Mouse (Mus musculus) adrenal gland, postnatal 14 days (tissue): ENCODE data around the gene Pnmal2. TPM values are rescaled to one million over a fixed set of nuclear protein-coding genes. Genes with fewer than 3 reads are reported as not detected.
"Not testable (repeated sequence)": the region's sequence is repeated elsewhere in the genome, so short reads cannot be mapped to it uniquely, and the experiment has no call there.

Source experiments
- DNase-seq: peaks from one replicate; pipeline ENCODE4 v3.0.0; 2021; ENCODE audit warnings: mixed read lengths
- total RNA-seq: library from RNA; stranded (reverse); gene quantifications from 2 replicates; pipeline ENCODE4 v1.2.3, GENCODE M21; 2021

Pnmal2 gene
- total RNA-seq, 1 experiment from 2014 or later, result 24.6 TPM

DNA sequence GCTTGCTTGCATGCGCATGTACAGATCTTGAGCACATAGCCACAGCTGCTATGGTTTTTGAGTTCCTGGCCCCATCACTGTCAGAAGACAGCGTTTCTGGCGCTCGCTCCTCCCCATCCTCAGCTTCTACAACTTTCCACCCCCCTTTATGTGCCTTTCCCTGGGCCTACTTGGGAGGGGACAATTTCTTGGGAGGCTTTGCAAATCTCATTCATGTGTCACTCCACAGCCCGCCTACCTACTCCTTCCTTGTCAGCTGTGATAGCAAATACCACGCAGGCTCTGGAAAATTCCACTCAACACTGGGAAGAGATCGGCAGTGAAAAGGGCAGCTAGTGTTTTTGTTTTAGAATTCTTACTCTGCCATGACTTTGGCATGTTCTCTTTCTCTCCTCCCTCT, 4.2 kb upstream of the Pnmal2 start:
- peak; percentile 63 for DNase-seq

DNA sequence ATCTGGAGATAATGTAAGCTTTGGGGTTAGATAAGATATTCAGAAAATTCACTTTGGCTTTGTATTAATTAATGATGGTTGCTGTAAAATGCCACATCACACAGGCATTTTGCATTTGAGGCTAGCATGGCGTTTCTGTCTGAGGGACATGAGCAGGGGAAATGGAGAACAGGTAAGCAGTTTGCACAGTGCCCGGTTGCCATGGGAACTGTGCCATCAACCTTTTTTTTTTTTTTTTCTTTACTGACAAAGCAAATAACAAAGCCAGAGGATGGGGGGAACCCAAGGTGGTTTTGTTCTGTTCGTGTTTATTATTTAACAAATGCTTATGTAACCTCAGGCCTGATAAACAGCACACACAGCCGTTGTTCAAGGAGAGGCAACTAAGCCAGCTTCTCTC, 1.6 kb upstream of the Pnmal2 start:
- no peak for DNase-seq

DNA sequence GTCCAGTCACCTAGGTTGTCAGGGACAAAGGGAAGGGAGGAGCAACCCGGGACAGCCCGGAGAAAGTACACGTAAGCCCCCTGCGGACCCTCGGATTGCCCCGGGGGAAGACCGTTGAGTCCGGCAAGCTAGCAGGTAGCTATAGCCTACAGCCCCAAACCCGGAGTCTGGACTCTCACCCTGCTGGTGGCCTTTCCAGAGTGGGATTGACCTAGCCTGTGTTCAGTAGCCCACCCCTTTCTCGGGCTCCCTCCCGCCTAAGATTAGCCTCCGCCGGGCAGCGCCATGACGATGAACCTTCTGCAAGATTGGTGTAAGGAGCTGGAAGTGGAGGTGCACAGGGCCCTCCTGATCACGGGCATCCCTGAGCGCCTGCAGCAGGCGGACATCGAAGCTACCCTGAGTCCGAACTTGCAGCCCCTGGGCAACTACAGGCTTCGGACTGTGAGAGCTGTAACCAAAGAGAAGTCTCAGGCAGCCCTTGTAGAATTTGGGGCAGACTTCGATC, 380 bp downstream of the Pnmal2 start:
- no peak for DNase-seq

DNA sequence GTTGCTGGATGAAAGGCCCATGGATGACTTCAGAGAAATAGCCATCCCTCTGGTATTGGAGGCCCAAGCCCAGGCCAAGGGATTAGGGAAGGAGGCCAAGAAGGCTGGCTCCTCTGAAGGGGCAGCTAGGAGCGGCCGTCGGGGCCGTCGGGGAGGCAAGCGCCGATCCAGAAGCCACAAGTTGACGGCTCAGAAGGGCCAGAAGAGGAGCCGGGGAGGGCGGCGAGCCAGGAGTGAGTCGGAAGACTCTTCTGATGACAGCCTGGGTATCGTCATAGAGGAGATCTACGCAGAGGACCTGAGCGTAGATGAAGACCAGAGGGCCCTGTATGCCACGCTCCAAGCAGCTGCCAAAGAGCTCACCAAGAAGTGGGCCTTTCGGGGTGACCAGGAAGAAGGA, 937 bp downstream of the Pnmal2 start:
- DNase-seq, result peak; percentile 24

DNA sequence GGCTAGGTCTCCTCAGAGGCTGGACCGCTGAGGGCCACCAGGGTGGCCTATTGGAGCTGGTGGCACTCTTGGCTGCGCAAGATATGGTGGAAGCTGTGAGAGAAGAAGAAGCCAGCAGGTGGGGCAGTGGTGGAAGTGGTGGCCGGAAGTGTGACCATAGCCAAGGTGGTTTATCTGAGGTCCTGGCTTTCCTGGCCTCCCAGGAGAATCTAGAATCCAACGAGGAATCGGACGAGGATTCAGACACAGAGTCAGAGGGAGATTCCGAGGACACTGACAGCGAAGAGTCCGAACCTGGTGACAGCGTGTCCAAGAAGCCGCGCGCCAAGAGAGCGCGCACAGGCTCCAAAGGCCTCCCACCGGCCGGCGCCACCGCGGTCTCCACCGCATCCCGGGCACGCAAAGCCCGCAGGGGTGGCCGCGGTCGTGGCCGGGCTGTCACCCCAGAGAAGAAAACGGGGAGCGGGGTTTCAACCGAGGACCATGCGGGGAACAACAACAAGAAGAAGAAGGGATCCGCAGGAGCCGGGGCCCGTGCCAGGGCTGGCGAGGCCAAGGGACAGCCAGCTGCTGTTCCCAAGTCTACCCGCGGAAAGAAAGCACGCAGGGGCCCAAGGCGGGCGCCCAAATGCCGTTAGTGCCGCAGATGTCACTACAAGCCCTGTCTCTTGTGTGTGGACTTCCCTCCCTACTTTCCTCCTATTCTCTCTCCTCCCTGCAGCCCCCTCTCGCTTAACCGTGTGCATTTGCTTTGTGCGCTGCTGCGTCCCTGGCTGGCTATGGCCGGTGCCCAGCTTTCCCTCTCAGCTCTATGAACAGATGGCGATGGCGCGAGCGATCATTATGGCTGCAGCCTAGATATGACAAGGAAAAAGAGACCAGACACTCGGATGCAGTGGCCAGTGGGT, 2.2 kb downstream of the Pnmal2 start:
- peak; percentile 25 for DNase-seq

DNA sequence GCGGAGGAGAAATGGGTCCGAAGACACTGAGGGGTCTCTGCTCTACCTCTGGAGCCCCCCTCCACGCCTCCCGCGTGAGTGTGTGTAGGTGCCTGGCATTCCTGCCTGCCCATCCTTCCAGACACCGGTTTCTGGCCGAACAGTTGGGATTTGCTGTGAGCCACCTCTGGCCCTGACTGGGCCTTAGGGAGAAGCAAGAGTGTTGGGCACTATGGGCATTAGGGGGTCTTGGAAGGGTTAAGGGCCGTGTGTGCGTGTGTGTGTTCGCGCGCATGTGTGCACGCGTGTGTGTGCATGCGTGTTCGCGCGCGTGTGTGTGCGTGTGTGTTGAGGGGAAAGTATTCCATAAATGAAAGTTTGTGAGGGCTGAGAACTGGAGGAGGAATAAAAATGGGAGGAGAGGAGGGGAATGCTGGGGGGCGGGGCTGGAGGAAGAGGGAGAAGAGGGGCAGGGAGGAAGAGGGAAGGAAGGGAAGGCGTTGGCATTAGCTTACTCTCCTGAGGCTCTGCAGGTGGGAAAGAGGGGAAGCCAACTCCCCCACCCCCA, 2.9 kb downstream of the Pnmal2 start:
- DNase-seq, result no peak

DNA sequence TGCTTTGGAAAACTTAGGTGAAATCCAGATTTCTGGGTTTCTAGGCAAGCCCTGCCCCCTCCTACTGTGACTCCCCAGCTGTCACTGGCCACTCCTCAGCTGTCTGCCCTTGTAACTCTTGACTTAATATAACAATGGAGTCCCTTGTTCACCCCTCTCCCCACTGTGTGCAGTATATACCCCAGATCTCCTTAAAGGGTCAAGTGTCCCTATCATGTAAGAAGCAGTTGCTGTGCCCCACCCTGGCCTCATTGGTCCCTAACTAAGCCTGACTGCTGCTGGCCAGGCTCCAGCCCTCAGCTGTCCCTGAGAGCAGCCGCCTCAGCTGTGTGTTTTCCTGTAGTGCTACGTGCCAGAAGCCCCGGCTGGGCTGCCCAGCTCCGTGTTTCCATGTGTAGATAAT, 3.5 kb downstream of the Pnmal2 start:
- DNase-seq, result peak; percentile 56

DNA sequence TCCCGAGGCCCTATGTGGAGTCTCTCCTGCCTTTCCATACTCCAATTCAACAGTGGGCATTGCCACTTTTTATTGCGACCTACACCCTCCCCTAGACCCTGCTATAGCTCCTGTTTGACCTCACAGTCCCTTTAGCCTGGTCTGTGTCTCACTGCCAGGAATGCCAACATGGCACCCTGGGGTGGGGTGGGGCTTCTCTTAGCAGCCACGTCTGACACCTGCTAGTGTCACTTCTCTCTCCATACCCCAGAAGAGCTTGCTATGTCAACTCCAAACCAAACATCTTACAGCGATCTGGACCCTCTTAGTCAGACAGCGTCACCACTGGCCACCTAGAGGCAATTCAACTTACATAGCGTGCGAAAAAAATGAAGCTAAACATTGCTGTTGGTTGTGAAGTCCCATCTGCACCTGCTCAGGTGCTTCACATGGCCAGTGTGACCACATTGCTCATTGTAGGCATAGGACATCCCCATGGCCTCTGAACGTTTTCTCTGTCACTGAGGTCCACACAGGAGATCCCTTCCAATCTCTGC, 4.5 kb downstream of the Pnmal2 start:
- DNase-seq, result no peak

DNA sequence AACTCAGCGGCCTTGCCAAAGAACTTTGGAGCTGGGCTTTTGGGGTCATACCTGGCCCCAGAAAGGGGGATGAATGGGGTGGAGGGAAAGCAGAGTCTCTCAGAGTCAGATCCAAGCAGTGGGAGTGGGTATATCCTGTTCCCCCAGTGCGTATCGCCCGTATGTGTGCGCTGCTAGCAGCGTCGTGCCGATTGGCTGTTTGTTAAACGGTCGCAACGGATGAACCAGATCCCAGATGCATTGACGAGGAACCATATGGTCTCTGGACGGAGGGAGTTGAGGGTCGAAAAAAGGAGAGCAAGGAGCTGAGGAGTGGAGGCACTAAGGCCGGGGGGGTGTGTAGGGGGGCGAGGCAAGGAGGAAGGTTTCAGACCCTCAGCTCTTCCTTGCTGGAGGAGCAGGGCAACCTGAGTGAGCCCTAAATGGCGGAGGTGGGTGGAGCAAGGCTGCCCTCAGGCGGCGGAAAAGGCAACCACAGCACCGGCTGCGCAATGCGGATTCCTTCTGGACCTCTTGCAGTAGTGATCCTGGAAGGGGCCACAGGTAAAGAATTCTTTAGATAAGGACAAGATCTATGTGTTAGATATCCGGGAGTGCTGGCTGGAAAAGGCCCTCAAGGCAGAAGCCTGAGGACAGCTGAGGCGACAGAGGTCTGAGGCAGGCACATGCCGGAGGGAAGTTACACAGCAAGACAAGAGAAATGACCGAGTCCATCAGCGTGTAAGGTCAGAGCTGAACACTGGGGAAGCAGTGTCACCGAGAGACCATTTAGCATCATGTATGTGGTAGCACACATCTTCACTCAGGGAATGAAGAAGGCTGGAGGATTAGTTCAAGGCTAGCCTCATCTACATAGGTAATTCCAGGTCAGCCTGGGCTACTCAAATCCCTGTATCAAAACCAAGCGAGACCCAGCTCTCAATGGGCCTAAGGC, 5.7 kb downstream of the Pnmal2 start:
- DNase-seq, result peak; percentile 85

DNA sequence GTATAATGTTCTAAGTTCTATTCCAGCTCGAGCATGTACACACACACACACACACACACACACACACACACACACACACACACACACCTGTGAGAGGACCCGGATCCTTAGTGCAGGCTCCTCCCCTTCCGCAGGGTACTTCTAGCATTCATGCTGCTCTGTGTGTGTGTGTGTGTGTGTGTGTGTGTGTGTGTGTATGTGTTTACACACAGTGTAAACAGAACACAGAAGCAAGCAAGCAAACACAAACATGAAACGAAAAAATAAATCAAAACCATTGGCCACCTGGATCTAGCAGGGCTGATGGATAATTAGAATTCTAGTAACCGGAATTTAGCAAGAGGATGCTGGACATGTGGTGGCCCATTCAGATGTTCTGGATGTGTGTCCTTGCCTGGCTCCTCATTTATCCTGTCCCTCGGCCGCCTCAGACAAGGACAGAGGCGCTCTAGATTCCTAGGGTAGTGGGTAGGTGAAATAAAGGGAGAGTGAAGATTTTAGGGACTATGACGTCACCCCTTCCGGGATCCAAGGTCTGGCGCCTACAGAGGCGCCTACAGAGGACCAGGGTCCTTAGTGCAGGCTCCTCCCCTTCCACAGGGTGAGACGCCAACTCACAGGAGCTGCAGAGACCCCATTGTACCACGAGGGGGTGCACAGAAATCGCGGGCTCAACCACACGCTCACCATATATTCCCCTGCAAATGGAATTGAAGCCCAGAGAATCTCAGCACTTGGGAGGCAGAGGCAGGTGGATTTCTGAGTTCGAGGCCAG, 6.6 kb downstream of the Pnmal2 start:
- DNase-seq, result peak; percentile 89

DNA sequence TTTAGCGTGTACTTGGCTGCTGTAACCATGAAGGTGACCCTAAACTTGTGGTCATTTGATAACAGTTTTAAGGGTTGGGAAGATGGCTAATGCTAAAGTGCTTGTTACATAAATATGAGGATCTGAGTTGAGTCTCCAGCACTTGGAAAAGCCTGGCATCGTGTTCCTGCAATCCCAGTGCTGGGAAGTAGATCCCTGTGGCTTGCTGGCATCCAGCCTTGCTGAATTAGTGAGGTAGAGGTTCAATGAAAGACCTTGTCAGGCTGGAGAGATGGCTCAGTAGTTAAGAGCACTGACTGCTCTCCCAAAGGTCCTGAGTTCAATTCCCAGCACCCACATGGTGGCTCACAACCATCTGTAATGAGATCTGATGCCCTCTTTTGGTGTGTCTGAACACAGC, 9.3 kb downstream of the Pnmal2 start:
- not testable (repeated sequence) for DNase-seq

DNA sequence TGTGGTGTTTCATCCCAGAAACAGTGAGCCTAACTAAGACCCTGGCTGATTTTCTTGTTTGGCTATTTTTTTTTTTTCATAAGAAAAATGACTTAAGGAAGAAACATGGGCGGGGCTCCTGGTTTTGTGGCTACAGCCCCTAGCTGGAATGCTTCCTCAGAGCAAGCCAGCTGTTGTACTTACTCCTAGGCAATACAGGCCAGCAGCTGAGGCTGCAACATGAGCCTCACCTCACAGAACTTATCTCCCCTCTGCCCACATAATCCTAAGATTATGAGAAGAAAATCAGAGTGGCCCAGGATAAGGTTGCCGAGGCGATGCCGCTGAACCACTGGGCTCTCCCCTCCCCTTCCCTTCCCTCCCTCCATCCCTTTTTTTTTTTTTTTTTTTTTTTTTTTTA, 11.2 kb downstream of the Pnmal2 start:
- no peak for DNase-seq

DNA sequence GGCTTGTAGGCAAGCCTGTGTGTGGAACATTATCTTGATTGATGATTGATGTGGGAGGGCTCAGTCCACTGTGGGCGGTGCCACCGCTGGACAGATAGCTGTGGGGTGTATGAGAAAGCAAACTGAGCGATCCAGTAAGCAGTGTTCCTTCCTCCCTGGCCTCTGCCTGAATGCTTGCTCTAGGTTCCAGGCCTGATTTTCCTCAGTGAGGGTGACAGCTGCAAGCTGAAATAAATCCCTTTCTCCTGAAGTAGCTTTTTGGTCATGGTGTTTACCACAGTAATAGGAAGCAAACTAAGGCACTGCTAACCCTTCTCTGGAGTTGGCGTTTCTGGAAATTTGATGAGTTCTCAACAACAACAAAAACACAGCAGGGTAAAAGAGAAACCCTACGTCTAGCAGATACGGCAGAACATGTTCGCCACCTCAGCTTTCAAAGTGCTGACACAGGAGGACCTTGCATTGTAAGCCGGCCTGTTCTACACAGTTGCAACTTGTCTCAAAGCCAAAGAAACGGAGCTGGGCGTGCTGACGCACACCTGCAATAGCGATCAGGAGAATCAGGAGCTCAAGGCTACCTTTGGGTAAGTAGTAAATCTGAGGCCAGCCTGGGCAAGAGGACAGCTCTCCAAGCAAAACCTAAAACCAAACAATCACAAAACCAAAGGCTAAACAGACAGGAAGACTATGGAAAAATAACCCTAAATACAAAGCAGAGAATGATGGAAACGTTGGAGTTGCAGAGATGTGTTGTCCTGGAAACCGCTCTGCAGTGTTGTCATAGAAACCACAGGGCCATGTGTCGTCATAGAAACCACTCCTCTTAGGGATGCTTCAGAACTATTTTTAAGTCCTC, 12.2 kb downstream of the Pnmal2 start:
- no peak for DNase-seq

DNA sequence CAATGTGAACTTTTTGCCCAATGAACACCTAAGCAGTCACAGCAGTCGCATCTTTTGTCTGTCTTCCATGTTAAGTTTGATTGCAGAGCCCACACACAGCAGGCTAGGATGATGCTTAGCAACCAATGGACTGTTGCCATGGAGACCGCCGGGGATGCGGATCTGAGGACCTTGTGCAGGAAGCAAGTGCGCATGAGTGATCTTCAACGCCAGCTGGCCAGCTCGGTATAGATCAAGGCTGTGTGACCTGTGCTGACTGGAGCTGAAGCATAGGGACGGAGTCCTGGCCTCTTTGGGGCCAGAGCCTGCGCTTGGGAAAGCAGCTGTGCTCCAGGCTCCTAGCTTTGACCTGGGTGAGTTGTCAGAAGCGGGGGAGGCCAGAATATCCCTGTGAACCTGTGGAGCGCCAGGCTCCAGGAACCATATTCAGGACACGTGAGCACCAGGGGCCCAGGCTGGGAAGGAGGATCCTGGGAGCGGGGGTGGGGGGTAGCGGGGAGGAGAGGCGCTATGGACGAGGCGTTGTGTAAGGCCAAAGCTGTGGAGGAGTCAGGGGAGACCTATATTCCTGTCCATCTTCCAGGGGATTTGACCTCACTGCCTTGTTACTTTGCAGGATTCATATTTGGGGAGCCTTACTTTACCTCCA, 15.2 kb downstream of the Pnmal2 start, which contains the start of gene Pnmal1:
Gene Pnmal1, plus strand, starts transcription at position 141 of the 649 bp plus-strand sequence.
- DNase-seq, result peak; percentile 90

DNA sequence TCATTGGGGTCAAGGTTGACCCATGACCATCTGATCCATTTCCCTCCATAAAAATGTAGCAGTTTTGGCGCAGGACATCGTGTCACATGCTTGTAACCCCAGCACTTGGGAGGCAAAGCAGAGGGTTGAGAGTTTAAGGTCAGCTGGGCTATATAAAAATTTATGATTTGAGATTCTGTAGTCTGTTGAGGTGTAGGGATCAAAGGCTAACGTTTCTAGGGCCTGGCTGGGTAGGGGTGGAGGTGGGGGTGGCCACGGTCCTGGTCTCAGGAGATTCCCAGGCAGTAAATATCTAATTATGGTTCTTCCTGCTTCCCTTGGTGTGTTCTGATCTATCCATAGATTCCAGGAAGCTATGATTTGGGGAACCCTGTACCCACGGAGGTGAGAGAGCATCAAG, 17.2 kb downstream of the Pnmal2 start:
- DNase-seq, result no peak

DNA sequence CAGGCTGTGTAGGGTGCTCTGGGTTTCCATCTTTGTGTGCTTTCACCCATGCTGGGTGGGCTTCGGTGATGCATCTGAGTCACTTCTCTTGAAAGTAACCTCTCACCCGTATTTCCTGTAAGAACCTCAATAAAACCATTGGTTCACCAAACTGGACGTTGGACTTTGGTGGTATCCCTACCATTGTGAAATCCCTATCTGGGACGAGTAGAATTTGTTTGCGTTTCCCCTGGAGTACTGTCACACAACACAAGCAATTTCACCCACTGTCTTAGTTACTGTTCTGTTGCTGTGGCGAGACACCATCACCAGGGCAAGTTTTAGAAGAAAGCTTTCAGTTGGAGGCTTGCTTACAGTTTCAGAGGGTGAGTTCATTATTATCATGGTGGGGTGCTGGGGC, 23.9 kb downstream of the Pnmal2 start:
- DNase-seq, result no peak

DNA sequence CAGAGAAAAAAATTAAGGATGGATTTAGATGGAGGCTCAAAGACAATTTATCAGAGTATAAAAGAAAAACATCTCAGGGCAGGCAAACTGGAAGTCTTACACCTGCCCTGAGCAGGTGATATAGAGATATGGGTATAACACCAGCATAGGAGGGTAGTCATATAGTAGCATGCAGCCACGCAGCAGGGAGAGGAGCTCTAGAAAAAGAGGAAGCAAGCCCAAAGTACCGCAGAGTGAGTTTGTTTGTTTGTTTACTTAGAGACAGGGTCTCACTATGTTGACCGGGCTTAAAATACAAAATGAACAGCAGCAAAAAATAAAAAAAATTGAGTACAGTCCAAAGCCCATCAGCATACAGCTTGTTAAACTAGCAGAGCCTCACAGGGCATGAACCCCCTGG, 26.7 kb downstream of the Pnmal2 start:
- DNase-seq, result no peak

DNA sequence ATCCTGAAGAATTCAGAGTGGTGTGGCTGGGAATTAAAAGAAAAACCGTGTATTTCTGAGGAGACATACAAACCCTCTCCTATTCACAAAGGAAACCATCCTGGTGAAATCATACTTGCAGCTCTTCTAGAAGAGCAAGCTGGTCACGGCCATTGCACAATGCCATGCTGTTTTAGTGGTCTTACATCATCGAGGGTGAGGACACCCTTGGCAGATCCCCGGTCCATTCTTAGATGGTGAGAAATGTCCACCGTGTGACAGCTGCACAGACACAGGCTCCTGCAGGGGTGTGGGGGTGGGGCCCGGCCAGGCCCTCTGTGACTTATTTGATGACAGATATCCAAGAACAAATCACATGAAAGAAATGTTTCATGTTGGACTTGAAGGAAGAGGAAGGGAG, 29.5 kb downstream of the Pnmal2 start:
- peak; percentile 79 for DNase-seq

DNA sequence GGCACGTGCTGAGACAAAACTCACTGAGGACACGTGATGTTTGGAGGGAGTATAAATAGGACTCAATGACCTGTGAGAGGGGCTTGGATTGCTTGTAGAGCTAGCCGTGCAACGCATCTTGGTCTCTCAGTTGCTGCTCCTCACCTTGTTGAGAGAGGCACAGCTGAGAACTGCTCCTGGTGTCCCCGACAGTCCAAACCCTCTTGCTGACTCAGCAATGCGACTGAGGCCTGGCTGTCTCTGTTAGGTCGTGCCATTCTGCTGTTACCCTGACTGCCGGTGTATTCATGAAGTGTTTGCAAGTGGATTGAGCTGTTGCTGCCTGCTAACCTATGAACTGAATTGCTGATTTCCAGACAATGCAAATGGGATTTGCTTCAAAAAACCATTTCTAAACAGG, 31.8 kb downstream of the Pnmal2 start:
- no peak for DNase-seq

DNA sequence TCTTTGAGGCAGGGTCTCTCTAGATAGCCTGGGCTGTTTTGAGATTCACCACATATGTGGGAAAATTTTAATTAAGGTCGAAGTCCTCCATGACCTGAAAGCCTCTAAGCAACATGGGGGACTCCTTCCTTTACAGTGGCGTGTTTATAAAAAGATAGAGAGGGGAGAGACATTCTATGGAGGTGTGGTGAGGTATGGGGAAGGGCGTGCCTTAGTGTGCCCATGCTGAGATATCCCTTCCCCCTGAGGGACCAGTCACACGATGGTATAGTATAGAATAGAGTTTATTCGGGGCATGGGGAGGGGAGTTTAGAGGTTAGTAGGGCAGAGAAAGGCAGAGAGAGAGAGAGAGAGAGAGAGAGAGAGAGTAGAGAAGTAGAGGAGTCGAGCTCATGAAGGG, 33.7 kb downstream of the Pnmal2 start:
- no peak for DNase-seq
